Mouse (Mus musculus): ENCODE measurements at regions not wholly inside any gene's neighbourhood (a gene's known extent, or its start where the extent isn't known, plus 50 kb on each side); places are given as distances from the start of the nearest gene placed in this dataset.

DNA sequence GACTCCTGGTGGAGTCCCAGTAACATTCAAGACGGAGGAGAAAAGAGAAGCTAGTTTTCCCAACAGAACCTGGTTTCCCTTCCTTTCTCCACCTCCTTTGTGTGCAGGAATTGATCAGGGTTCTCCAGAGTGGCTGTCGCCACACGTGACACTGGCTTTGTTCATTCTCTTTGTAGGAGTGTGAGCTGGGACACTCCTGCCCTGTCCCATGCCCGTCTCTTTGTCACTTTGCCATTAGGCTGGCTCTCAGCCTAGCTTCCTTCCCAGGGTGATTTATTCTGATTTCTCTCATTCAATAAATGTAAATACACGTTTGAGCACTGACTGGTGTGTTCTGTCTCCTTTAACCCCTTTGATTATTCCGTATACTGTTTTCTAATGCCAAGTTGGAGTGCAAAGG lies 55.3 kb upstream of the Fndc3b start:
- TF ChIP-seq CTCF (IDR thresholded peaks at IDR 0.05), result no peak
- 41% methylated on average over 6 of the region's 6 CpGs for WGBS
- ATAC-seq (ENCODE audit: low FRiP score) (no peak), DNase-seq (ENCODE audit: low spot score) (peak; percentile 61)
- Histone ChIP-seq H3K4me2 (ENCODE audit: low read depth, low read length, poor library complexity, severe bottlenecking) (no peak overlapping the region), H3K27me3 (ENCODE audit: insufficient read depth, low read length) (no peaks in the 10 kb centered on the region), H3K4me3 (ENCODE audit: low read depth, low read length) (no peak overlapping the region), H3K9me3 (ENCODE audit: low read length) (no peaks in the 10 kb centered on the region), H3K36me3 (ENCODE audit: insufficient read depth, low read length) (no peaks in the 10 kb centered on the region), H3K9ac (replicated peaks; ENCODE audit: low read length, poor library complexity, severe bottlenecking) (no peak overlapping the region), H3K4me1 (ENCODE audit: insufficient read depth, low read length) (no peaks in the 10 kb centered on the region), H3K27ac (ENCODE audit: low read depth, low read length) (no peak overlapping the region)

- no peaks in the 10 kb centered on the region for H3K4me1 ChIP-seq (ENCODE audit: insufficient read depth, low read length)
- H3K9ac ChIP-seq (replicated peaks; ENCODE audit: low read length, poor library complexity, severe bottlenecking), result no peak overlapping the region
- 76% methylated on average over 7 of the region's 7 CpGs for WGBS
- H3K4me3 ChIP-seq (ENCODE audit: low read depth, low read length), result no peak overlapping the region
- H3K27ac ChIP-seq (ENCODE audit: low read depth, low read length), result no peak overlapping the region
- no peaks in the 10 kb centered on the region for H3K27me3 ChIP-seq (ENCODE audit: insufficient read depth, low read length)
- DNase-seq (ENCODE audit: low spot score) (no peak), ATAC-seq (ENCODE audit: low FRiP score) (no peak)
- no peaks in the 10 kb centered on the region for H3K9me3 ChIP-seq (ENCODE audit: low read length)
- no peak for TF ChIP-seq CTCF (IDR thresholded peaks at IDR 0.05)
- H3K36me3 ChIP-seq (ENCODE audit: insufficient read depth, low read length), result no peaks in the 10 kb centered on the region
- no peak overlapping the region for H3K4me2 ChIP-seq (ENCODE audit: low read depth, low read length, poor library complexity, severe bottlenecking)
Measured at GRCm38 (mm10) chr3:27765929-27766328, 54.8 kb upstream of the Fndc3b start.

- Histone ChIP-seq H3K27ac (ENCODE audit: low read depth, low read length) (no peak overlapping the region), H3K4me1 (ENCODE audit: insufficient read depth, low read length) (no peaks in the 10 kb centered on the region), H3K9ac (replicated peaks; ENCODE audit: low read length, poor library complexity, severe bottlenecking) (no peak overlapping the region), H3K4me3 (ENCODE audit: low read depth, low read length) (no peak overlapping the region), H3K36me3 (ENCODE audit: insufficient read depth, low read length) (no peaks in the 10 kb centered on the region), H3K9me3 (ENCODE audit: low read length) (no peaks in the 10 kb centered on the region), H3K4me2 (ENCODE audit: low read depth, low read length, poor library complexity, severe bottlenecking) (no peak overlapping the region), H3K27me3 (ENCODE audit: insufficient read depth, low read length) (no peaks in the 10 kb centered on the region)
- TF ChIP-seq CTCF (IDR thresholded peaks at IDR 0.05), result no peak
- DNase-seq (ENCODE audit: low spot score) (no peak), ATAC-seq (ENCODE audit: low FRiP score) (no peak)
- 82% methylated on average over 2 of the region's 2 CpGs for WGBS
Measured at GRCm38 (mm10) chr3:27764556-27764955, 53.4 kb upstream of the Fndc3b start.

DNA sequence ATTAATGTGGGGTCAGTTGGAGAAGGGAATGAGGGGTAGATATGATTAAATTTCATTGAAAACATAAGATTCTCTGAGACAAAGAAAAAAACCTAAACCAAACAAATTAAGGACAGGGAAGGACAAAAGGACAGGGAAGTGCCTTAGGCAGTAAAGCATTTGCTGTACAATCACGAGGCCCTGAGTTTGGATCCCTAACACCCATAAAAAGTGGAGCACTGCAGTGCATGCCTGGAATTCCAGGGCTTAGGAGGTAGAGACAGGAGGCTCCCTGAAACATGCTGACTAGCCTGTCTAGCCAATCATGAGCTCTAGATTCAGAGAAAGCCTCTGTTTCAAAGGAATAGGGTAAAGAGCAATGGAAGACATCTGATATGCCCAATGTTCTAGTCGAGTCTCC lies 49.9 kb upstream of the Fndc3b start:
- Histone ChIP-seq H3K4me3 (ENCODE audit: low read depth, low read length) (no peak overlapping the region), H3K9ac (replicated peaks; ENCODE audit: low read length, poor library complexity, severe bottlenecking) (no peak overlapping the region), H3K4me2 (ENCODE audit: low read depth, low read length, poor library complexity, severe bottlenecking) (no peak overlapping the region), H3K27me3 (ENCODE audit: insufficient read depth, low read length) (no peaks in the 10 kb centered on the region), H3K36me3 (ENCODE audit: insufficient read depth, low read length) (no peaks in the 10 kb centered on the region), H3K4me1 (ENCODE audit: insufficient read depth, low read length) (no peaks in the 10 kb centered on the region), H3K27ac (ENCODE audit: low read depth, low read length) (no peak overlapping the region), H3K9me3 (ENCODE audit: low read length) (no peaks in the 10 kb centered on the region)
- 77% methylated on average over 2 of the region's 2 CpGs for WGBS
- DNase-seq (ENCODE audit: low spot score), result no peak
- ATAC-seq (ENCODE audit: low FRiP score), result no peak
- no peak for TF ChIP-seq CTCF (IDR thresholded peaks at IDR 0.05)
